Mouse (Mus musculus) lung, postnatal 36 days (tissue): ENCODE results near the gene Emc10.

Experiments
- DNase-seq: peaks from one replicate; pipeline ENCODE4 v3.0.0; 2022; ENCODE audit warnings: mixed read lengths

Gene Emc10

DNA sequence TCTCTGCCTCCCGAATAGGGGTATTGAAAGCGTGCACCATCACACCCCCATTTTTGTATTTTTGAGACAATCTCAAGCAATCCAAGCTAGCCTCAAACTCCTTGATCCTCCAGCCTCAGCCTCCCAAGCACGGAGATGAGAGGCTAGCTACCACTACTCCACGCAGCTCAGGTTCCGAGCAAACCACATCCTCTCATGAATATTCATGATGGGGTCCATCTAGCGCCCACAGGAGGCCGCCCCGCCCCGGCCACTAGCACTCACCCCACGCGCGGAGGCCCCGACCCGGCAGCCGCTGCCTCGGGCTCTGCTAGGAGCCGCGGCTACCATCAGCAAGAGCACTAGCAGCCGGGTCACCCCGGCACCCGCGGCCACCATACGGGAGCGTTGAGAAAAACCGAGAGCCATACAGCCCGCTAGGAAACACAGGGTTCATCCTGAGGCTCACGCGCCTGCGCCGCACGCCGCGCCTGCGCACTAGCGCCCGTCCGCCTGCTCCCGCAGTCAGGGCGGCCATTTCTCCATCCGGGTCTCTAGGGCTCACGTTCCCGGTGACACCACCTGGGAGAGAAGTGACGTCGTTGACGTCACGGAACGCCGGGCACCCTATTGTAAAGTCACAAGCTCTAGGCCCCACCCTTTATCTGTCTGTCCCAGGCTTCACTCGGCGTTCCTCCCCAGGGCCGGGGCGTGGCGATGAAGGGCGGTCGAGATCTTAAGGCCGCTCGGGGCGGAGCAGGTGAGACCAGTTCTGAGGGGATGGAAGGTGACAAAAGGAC is at the start of gene Emc10, which contains the start of gene Fam71e1:
Emc10 (minus strand) TSS at position 538 of the 779 bp plus-strand sequence.
Fam71e1 (plus strand) TSS at position 590 of the 779 bp plus-strand sequence.
- peak; percentile 98 for DNase-seq

DNA sequence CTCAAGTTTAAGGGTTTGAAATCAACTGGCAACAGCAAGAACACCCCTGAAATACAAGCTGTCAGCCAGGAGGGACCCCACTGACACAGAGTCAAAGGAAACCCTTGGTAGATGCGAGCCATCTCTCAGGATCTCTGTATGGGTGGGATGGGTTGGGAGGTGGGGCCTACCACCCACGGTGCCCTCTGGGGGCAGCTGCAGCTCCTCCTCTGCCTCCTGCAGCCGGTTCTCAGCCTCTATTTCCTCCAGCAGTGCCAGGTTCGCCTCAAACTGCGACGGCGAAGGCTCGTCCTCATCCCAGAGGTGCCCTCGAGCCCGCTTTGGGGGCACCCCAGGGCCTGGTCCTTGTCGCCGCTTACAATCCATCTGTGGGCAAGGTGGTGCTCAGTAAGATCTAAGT is 46.7 kb upstream of the Emc10 start:
- DNase-seq, result no peak

DNA sequence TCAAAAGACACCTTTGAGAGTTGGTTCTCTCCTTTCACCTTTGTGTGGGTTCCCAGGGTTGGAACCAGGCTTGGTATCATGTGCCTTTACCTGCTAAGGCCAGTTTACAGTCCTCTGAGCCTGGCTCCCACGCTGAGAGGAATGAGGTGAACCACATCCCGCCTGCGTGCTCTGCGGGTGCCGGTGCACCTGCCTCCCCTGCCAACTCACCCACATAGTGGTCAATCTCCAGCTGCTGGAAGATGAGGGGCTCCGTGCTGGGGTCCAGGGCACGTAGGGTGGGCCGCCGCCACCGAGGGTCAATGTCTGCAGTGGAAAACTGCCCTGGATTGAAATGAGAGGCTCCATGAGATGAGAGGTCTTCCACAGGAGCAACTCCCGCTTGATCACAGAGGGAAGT is 46.2 kb upstream of the Emc10 start:
- no peak for DNase-seq

DNA sequence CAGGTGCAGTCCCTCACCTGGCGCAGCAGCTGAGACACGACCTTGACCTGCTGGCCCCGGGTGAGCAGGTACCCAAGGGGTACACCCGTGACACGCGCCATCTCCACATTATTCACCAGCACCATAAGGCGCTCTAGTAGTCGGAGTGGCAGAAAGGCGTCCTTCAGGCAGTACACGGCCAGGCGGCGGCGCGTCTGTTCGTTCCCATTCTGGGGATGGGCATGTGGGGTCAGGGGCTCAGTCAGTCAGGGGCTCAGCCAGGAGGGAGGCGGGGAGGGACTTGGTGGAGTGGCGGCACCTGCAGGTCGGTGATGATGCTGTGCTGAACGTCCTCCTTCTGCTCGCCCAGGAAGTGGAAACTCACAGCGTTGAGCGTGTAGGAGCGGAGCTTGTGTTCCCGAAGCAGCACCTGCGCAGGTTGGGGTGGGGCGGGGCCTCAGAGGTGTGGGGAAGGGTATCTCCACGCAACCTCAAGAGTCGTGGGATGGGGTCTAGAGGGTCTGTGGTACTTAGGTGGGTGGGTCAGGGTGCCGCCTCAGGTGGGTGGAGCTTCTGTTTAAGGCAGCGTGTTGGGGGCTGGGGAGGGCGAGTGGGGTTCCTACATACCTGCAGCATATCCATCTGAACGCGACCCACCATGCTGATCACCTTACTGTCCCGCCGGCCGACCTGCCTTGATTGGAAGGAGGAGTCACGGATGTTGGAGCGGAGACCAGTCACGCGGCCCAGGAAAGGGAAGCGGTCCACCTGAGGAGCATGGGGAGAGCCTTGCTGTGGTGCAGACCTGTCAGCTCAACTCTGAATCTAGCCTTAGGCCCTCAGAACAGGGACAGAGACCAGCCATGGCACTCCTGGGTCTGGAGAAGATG is 42.7 kb upstream of the Emc10 start:
- DNase-seq, result no peak

DNA sequence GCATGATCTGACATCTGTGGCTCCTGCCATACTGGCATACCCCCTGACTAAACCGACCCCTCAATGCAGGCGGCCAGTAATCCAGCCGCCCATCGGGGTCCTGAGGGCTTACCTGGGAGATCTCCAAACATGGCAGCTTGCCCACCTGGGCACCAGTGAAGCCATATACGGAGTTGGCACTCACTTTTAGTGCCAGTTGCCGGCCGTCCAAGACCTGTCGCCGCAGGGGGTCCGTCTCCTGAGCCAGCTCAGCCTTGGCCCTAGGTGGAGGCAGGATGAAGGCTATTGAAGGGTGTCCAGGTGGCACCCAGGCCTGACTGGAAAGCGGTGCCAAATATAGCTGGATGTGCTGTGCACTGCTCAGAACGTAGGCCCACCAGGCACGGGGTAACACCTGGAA is 41.2 kb upstream of the Emc10 start:
- DNase-seq, result no peak

DNA sequence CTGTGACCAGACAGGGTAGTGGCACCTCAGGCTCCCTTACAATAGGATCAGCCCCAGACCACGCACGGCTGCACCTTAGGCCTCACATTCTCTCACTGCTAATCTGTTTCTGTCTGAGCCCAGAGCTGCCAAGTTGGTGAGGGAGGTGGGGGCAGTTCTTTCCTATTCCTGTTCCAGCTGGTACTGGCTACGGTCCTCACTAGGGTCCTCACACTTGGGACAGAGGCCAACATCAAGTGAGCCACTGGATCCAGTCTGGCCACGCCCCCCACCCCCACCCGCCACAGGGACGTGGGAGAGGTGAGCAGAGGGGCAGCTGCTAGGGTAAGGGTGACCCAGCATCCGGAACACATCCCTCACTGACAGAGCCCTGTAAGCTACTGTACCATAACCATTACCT is 40.7 kb upstream of the Emc10 start:
- no peak for DNase-seq

DNA sequence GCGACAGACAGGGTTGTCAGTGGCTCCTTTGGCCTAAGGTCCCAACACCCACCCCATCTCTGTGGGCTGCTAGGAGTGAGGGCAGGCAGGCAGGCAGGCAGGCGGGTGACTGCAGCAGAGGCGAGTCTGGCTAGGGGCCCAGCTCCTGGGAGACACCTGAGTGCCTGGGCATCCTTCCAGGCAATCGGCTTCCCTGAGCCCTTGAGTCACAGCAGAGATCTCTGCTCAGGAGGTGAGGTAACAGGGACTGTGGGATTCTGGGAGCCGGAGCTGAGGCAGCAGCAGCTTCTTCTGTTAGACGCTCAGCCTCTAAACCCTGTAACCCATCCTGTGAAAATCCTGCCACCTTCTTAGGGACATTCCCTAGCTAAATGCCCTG is 40.2 kb upstream of the Emc10 start:
- peak; percentile 83 for DNase-seq

DNA sequence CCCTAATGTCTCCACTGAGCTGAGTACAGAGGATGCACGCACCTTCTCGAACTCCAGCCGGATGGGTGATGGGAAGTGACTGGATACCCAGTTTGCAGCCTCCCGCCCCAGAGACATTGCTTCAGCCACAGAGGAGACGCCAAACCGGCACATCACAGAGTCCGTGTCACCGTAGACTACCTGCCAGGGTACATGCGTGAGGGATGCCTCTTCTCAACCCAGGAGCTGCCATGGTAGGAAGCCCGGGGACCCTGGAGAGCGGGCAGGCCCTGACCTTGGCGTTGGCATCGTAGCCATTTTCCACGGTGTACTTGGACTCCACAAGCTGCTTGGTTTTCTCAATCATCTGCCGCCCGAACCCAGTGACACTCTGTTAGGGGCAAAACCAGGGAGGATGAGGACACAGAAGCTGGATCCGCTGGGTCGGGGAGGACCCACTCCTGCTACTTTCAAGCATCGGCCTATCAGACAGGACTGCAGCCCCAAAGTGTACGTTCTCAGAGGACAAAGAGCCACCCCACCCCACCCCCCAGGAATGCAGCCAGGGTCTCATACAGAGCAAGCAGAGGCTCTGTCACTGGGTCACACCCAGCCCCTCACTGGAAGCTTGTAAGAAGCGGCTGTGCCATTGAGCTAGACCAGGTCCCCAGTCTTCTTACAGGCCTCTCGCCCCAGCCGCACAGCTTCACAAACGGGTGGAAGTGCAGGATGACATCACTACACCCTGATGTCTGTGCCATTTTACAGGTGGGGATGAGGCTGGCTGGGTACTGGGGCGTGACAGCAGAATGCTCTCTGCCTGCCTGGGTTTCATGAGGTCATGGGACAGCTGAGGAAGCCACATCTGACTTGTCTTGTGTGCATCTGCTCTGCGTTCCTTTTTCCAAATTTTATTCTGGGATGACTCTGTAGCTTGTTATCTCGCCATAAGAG is 39.6 kb upstream of the Emc10 start:
- DNase-seq, result no peak

DNA sequence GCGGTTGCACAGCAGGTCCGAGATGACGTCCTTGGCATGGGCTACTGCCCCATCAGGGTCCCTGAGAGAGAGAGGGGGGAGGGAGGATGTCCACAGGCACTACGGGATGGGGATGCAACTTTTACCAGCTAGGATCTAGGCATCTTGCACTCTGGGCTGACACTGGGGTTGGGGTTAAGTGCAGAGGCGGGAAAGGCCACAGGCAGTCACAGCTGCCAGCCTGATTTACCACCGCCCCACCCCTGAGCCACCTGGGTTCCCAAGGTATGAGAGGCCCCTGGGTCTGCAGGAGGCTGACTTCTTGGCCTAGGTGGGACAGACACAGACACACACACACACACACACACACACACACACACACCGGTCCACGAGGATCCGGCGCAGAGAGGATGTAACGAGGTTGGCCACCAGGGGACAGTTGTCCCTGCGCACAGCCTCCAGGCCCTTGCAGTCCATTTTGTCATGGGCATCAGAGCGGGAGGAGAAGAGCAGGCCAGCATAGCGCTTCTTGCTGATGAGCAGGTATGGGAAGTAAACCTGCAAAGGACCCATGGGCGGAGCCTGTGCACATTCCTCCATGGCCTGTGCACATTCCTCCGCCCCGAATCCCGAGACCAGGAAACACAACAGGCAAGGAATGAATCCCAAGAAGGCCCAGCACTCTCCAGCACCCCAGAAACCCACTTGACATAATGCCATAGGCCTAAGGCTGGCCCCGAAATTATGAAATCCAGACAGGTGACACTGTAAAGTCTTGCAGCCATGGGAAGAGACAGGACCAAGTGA is 38.5 kb upstream of the Emc10 start:
- DNase-seq, result no peak

DNA sequence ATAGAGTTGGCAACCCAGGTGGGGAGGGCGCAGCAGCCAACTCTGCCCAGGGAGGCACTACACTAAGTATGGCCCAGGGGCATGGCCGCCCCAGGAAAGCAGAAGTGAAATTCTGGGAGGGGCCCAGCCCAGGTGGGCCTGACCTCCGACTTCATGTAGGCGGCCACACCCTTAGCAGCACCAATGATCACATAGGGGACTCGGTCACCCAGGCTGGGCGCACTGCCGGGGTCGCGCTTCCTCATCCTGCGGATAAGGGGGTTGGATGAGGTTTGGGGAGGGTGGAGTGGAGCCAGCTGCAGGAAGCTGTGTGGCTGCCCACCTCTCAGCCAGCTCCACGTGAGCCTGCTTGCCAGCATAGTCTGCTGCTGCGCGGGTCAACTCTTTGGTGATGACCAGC is 37.9 kb upstream of the Emc10 start:
- peak; percentile 49 for DNase-seq

DNA sequence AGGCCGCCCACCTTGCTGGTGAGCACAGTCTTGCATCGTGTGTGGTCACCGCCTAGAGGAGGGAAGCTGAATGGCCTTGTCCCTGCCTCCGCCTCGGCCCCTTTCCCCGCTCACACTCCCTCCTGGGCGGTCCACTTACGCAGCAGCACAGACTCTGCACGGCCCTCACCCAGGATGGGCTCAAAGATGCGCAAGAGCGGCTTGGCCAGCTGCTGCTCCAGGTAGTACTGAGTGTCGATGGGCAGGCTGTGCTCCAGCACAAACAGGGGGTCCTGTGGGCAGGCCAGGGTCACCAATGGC is 37.4 kb upstream of the Emc10 start:
- DNase-seq, result no peak

DNA sequence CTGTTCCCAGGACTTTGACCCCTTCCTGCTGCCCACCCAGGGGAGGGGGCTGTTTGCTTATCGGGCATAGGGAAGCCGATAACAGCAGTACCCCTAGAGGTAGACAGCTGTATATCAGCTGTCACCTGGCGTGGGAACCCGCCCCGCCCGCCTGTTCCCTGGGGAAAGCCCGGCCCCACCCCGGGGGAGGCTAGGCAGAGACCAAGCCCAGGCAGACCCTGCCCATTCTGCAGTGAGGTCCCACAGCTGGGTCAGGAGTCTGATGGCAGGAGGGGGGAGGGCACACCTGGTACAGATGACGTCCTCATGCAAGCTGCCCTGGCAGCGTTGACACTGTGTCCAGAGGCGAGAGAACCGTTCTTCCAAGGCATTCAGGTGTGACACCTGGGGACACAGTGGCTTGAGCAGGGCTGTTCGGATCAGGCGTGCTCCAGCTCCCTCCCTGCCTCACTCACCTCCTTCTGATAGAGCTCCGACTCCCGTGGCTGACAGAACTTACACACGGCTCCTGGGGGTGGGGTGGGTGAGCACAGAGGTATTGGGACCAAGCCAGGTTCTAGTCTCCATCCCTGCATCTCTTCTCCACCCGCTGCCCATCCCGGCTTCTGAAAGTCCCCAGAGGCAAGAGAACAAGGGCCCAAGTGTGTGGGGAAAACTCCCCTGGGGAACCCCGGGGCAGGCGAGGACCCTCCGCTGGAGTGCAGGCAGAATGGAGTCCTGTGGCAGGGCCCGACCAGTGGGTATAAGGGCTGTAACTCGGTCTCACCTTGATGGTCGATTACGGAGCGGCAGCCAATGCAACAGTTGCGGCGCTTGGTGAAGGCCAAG is 36.8 kb upstream of the Emc10 start:
- no peak for DNase-seq

DNA sequence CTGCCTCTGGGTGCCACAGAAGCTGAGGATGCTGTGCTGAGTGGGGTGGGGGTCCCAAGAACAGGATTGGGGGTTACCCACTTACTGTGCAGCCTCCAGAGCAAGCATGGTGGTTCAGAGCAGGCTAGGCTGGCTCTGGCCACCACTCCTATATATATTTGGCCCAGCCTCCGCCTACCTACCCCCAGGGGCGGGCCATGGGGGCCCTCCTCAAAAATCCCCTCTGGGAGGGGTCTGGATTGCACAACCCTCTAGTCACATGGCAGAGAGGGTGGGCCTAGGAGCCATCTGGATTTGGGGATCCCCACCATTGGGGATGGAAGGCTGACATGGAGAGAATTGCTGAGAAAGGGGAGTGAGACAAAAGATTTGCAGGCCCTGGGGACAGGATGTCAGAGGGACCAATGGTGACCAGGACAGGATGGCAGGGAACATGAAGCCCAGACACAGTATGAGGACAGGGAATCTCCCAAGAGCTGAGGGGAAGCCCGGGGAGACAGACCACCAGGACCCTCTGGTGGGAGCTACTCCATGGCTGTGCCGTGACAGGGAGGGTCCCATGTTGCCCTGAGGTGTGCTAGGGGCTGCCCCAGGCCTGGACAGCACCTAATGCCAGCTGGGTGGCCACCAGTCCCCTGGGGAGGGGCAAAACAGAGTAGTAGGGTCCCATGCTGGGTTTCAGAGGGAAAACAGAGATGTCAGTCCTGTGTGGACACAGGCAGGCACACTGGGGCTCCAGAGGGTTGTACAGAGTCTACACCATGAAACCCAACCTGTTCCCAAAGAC is 35.8 kb upstream of the Emc10 start, which contains the start of gene Spib:
Spib (minus strand) TSS at position 126 of the 787 bp plus-strand sequence.
- no peak for DNase-seq

DNA sequence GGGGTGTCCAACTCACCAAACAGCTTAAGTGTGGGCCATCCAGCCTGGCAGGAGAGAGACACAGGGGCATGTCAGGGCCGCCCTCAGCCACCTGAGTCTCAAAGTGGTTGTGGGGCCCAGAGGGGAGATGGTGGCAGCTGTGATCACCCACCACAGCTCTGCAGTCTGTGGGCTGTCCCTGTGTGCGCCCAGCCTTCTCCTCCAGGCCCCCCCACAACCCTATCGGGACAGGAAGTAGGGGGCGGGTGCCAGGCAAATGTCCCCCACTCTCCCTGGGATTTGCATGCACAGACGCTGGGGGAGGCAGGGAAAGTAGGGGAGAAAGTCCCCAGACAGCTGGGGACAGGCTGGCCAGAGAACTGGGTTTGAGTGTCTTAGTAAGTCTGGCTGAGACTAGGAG is 34.9 kb upstream of the Emc10 start:
- no peak for DNase-seq

DNA sequence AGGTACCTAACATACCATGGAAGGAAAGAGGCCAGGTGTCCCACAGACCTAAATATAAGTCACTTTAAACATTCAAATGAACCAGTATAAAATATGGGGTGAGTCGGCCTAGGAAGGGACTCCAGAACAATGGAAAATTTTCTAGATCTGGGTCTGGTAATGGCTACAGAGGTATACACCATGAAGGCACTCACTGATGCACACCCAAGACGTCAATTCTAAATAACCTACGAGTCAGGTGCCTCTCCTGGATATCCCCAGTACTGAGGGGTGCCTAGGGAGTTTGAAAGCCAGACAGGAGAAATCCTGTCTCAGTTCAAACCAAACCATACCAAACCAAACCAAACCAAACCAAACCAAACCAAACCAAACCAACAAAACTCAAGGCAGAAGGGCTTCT is 34.2 kb upstream of the Emc10 start:
- no peak for DNase-seq

DNA sequence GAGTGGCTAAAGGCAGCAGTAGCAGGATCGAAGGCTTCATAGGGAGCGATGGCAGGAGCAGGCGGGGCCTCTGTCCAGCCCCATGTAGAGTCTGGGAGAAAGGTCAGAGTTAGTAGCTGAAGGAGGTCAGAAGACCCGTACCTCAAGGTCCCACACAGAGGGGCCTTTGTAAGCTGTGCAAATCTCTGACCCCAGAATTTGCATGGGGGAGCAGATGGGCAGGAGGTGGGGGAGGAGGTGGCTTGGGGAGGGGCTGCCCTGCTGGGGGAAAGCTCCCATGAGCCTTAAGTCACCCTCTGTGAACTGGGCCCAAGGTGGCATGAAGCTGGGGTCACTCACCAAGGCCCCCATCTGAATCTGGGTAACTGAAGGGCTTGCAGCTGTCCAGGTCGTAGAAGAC is 33.2 kb upstream of the Emc10 start:
- no peak for DNase-seq

DNA sequence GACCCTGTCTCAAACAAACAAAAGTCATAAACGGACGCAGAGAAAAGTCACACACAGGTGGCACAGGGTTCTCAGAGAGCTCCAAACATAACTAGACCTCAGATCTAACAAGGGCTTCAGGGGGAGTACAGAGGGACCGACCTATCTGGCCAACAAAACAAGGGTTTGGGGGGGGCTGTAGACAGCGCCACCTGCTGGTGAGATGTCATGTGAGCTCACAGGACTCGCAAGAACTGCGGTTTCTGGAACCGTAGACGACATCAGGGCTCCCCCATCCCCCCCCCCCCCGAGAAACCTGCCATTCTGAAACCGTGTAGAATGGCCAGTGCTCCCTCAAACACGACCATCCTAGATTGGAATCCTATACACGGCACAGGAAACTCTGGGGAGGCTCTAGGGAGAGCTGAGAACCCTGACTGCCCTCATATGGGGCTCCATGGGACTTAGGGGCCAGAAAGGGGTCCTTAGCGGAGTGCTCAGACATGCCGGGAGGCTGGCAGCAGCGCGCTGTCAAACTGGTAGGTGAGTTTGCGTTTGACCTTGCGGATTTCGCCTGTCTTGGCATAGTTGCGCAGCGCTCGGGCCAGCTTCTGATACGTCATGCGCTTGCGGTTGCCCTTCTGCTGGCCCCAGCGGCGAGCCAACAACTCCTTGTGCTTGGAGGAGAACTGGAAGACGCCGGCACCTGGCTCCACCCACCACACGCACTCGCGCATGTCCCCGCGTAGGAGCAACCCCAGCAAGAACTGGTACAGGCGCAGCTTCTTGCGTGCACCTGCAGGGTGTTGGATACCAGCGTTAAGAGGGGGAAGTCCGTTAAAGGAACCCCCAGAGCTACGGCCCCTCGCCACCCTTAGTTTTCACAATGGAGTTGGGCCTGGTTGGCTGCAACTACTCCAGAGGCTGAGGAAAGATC is 31.4 kb upstream of the Emc10 start:
- peak; percentile 88 for DNase-seq

DNA sequence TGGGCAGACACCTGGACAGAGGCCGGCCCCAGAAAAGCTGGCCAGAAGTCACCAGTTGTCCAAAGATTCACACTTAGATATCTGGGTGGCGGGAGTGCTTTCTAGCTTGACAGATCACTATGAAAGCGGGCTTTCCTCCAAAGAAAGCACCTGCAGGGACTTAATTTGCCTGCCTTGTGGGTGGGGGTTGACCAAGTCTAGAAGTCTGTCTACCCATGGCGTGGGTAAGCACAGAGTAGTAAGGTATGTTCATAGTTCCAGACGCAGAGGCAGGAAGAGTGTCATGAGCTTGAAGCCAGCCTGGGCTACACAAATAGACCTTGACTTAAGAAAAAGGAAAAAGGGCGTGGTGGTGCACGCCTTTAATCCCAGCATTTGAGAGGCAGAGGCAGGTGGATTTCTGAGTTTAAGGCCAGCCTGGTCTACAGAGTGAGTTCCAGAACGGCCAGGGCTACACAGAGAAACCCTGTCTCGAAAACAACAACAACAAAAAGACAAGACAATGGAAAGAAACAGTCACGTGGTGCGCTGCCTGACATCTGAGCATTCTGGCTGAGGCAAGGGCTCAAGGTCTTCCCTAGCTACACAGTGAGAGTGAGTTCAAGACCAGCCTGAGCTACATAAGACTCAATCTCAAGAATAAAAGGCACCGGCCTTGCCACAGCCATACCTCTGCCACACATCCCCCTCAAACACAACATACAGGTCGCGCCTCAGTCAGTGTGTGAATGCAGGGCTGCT is 30.3 kb upstream of the Emc10 start:
- DNase-seq, result no peak
